Mouse (Mus musculus): ENCODE measurements at regions not wholly inside any gene's neighbourhood (a gene's known extent, or its start where the extent isn't known, plus 50 kb on each side); places are given as distances from the start of the nearest gene placed in this dataset.

DNA sequence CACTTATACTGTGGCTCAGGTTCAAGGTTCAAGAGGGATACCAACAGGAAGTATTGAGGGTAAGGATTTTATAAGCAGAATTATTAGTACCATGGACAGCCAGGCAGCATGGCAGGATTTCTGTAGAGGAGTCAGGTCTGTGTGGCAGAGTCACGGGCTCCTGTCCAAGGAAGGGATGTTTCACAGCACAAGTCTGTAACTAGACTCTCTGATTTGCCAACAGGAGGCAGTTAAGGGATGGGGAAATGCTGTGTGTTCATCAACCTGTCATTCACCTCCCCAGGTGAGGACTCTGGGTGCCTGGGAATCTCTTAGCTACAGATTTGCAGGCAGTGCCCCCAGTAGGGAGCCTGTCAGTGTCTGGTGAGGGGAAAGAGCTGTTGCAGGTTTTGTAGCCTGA, 541.7 kb upstream of the Auts2 start:
- no peak for DNase-seq (ENCODE audit: low spot score)

DNA sequence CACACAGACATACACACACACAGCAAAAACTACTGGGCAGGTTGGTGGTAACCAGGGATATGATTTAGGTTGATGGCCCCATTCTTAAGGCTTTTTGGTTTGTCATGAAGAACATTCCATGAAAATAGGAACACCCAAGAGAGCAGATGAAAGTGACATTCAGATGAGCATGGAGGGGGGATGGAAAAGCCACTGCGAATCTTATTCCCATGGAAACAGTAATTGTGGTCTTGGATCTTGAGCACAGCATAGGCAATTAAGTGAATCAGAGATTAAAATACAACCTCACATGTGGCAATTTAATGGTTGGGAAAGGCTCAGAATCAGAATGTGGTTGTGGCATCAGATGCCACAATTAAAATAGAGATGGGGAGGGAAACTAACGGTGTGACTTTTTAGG, 537.6 kb upstream of the Auts2 start:
- DNase-seq (ENCODE audit: low spot score) = no peak

DNA sequence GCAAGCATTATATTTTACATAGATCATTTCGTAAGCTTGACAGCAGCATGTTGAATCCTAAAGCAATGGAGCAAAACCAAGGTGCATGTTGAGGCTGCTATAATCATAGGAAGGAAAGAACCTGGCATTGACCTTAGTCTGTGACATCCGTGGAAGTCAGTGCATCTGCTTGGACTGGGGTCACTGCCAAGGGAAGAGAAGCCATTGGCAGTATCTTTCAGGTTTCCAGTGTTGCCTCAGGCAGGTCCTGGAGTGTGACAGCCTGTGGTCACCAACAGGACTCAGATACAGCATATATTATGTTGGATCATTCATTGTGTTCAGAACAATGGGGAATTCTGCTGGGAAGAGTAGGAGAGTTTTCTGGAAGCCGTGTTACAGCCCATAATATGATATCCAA, 535.8 kb upstream of the Auts2 start:
- no peak for DNase-seq (ENCODE audit: low spot score)

DNA sequence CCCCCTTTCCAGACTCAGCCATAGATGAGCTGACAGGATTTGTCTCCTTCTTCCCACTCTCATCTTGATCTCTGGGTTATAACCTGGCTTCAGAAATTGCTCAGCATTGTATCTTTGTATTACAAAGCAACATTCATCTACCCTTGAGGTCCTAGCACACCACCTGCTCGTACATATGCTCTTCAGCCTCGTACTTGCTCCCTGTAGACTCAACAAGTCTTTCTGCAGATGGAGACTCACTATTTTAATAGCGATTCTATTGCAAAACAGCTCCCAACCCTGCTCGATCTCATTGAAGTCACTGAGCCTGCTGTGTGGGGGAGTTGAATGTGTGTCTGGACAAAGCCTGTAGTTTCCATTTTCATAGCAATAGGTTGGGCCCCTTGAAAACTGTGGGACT, 535.2 kb upstream of the Auts2 start:
- DNase-seq (ENCODE audit: low spot score) = no peak

DNA sequence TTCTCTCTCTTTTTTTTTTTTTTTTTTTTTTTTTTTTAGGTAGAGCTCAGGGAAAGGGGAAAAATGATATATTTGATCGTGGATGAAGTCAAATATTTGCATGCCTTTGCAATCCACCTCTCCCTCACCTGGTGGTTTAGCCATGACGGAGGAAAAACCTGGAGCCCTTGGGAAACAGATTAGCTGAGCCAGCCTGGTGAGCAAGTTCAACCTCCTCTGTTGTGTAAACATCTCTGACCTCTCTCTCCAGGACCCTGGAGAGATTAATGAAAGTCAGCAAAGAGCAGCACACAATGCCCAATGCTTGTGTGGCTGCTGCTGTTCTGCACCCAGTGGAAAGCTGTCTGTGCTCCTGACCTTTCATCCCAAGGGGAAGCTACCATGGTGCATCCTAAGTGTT, 530.2 kb upstream of the Auts2 start:
- no peak for DNase-seq (ENCODE audit: low spot score)

DNA sequence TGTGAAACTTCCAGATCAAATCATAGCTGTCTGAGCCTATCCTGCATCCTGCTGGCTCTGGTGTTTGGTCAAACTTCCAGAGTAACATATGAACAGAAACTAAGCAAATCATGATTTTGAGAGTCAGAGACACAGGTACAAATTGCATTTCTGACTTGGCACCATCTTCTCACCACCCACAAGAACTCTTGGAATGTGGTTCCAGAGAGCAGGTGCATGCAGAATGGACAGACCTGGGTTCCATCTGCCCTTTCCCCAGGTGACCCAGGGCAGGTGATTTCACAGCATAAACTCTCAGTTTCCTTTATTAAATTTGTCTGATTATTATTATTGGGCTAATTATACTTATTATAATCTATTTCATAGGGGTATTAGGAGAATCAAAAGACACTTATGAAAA, 527.0 kb upstream of the Auts2 start:
- no peak for DNase-seq (ENCODE audit: low spot score)

DNA sequence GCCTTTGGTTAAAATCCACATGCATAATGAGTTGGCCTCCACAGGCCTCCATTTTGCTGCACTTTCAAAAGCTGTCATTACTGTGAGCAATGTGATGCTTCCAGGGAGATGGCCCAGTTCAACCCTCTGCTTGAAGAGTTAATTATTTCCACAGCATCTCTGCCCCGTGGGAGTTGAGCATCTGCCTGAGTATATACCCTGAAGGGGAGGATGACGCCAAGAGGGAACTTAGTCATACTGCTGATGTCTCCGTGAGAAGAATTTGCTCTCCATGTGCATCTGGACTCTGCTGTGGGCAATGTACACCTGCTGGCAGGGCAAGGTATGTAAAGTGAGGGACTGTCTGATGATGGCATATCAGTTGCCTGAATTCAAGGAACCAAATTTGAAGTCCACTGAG, 519.3 kb upstream of the Auts2 start:
- DNase-seq (ENCODE audit: low spot score) = no peak

DNA sequence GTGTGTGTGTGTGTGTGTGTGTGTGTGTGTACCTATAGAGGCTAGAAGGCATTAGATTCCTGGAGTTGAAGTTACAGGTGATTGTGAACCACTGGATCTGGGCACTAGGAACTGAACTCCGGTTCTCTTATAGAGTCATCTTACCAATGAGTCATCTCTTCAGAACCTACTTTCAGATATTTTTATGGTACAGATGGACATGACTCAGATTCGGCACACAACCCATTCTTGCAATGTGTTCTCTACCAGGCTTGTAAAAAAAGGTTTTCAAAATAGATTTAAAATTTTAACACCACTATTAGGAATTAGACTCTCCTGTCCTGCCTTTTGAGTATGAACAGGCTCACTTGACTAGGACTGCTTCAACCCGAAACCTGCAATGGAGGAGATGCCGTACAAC, 504.3 kb upstream of the Auts2 start:
- DNase-seq (ENCODE audit: low spot score) = no peak

DNA sequence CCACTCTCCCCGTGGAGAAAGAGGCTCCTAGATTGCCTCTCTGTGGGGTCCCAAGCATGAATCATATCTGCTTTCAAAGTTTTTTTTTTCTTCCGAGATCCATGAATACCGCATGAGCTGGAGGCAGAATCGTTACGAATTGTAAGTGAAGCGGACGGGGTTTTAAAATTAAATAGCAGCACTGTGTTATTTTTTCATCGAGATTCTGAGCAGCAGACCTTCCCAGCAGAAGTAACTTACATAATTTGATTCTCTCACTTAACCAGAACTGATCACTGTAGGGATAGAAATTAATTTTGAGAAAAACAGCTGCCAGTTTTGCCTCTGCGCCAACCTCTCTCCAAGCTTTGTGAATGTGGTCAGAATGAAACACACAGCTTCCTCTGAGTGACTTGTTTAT, 502.5 kb upstream of the Auts2 start:
- no peak for DNase-seq (ENCODE audit: low spot score)

DNA sequence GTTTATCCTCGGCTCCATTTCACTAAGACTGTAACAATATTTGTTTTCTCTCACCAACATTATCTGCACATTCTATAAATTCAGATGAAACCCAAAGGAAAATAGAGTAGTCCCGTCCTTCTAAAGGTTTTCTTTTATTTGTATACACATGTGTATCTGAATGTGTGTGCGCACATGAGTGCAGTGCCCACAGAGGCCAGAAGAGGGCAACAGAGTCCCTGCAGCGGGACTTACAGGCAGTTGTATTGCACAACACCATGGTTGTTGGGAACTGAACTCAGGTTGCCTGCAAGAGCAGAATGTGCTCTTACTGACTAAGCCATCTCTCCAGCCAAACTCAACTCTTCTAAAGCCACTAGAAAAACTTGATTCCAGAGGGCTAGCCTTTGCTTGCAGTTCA, 484.4 kb upstream of the Auts2 start:
- DNase-seq (ENCODE audit: low spot score) = no peak

DNA sequence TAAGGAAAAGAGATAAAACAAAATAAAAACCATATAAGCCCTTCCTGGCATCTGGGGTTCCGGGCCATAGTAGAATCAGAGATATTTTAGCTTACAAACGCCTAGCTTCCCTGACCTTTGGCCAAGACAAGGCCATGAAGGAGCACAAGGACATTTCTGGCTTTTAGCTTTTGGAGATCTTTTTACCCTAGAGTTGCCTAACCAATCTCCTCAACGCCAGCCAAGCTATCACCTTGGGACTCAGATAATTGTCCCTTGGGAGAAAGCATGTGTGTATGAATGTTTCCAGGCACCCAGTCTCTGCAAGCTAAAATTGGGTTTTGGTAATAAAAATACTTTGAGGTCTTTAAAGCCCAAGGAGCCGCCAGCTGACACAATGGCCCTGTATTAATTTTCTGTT, 482.0 kb upstream of the Auts2 start:
- no peak for DNase-seq (ENCODE audit: low spot score)

DNA sequence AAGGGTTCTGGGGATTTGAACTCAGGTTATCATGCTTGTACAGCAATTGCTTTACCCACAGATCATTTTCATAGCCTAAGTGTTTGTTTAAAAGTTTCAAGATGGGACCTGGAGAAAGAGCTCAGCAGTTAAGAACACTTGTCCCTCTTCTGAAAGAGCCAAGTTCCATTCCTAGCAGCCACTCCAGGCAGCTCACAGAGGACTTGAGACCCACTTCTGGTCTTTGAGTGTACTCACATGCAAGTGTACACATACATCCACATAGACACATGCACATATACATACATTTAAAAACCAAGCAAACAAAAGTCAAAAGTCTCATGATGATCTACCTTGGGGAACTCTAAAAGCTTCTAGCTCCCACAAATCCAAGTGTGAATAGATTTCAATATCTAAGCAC, 477.7 kb upstream of the Auts2 start:
- no peak for DNase-seq (ENCODE audit: low spot score)

DNA sequence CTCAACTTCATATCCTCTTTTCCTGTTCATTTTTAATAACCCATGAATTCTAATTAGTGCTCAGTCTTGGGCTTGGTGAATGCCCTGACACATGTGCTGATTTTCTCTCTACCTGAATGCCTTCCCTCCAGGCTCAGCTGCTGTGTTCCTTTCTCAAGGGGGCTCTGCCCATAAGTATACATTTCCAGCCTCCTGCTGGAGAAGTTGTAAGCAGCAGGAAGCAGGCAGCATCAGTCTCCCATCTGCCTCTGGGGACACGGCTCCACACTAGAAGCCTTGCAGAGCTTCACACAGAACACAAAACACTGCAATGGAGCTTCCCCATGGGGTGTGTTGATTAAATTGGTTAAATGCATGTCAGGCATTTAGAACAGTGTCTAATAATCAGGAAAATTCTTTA, 477.0 kb upstream of the Auts2 start:
- no peak for DNase-seq (ENCODE audit: low spot score)

DNA sequence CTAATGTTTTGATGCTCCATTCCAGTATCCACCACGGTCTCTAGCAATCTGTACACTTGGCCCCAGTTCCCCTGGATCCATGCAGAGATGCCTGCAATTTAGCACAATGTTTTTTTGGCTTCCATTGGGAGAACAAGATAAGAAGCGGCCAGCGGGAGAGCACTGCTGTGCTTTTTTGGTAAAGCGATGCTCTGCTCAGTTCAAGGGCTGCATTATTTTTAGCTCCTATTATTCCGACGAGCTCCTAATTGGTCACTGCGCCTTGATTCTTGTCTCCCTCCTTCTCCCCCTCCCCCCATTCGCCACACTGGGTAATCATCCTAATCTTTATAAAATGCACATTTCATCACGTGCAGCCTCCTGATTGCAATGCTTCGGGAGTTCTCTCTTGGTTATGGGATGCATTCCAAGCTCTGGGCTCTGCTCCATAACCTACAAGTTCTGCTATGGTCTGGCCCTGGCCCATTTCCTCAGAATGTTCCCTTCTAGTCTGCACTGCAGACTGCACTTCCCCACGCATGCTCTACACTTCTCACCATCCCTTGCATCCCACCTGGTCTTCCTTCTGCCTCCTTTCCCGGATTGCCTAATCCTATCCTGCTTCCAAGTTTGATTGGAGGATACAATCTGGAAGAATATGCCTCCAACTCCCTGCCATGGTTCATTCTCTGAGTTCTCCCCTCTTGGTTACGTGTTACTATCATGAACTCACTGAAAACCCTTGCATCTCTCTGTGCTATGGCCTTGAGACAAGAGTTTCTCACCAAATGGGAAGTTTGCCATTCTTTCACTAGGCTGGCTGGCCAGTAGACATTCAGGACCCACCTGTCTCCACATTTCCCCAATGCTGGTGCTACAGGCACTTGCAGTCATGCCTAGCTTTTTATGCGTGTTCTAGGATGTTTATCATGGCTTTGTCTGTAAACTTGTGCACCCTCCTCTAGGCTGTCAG, 467.8 kb upstream of the Auts2 start:
- DNase-seq (ENCODE audit: low spot score) = no peak

DNA sequence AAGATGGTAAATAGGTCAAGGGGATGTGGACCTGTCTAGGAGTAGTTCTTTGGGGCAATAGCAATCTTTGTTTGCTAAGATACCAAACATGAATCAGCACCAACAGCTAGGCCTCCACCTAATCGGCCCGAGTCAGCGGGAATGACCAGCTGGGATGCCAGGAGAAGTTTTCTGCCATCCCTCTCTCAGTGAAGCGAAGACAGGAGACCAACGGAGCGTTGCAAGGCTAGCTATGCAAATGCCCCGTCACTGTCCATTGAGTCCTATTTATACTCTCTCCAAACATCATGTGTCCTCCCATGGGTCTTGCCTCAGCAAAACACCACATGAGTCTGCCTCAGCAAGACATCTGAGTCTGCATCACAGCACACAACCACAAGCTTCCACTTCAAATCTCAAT, 439.7 kb upstream of the Auts2 start:
- no peak for DNase-seq (ENCODE audit: low spot score)

DNA sequence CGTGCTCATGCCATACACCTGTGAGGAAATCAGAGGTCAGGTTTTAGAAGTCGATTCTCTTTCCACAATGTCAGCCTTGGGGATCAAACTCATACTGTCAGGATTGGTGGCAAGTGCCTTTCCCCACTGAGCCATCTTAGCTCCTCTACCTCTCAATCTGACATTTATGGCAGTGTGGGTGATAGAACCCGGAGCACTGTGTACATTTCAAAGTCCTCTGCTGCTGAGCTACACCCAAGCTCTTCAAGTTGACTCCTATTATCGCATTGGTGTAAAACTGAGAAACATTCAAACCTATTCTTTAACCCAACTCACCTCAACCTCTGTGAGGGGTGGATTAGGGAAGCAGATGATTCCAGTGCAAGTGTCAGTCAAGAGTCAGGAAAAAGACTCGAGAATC, 435.9 kb upstream of the Auts2 start:
- no peak for DNase-seq (ENCODE audit: low spot score)

DNA sequence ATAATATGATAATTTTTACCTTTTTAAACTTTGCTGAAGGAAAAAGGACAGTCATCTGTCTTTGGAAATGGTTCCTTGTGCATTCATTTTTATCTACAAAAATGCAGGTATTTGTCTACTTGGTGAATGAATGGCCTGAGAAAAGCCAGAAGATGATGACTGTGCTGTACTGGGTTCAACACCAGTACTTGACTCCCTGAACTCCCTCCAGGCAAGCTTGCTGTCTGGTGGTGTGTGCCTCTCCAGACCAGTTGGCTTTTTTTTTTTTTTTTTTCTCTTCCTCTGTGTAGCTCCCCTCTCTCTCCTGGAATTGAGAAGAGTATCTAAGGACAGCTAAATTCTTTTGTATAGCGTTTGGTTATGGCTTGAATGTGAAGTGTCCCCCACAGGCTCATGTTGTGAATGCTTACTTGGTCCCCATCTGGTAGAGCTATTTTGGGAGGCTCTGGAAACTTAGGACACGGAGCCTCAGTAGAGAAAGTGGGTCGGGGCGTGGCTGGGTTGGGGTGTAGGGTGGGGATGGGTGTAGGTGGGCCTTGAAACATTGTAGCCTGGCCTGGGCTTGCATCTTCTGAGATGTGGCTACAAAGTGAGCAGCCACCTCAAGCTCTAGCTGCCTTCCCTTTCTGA, 432.3 kb upstream of the Auts2 start:
- no peak for DNase-seq (ENCODE audit: low spot score)

DNA sequence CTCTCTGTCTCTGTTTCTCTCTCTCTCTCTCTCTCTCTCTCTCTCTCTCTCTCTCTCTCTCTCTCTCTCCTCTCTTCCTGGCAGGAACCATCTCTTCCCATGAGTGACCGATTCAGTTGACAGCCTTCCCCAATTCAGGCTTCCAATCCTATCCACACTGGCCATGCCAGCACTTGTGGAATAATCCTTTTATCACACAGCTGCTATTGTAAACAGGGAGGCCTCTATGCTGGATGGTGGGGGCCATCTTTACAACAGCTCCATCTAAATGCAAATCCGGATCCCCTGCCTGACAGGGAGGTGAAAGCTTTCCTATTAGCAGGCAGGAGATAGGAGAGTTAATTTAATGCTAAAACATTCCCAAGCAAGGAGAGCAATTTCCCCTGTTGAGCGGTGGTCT, 431.7 kb upstream of the Auts2 start:
- no peak for DNase-seq (ENCODE audit: low spot score)

DNA sequence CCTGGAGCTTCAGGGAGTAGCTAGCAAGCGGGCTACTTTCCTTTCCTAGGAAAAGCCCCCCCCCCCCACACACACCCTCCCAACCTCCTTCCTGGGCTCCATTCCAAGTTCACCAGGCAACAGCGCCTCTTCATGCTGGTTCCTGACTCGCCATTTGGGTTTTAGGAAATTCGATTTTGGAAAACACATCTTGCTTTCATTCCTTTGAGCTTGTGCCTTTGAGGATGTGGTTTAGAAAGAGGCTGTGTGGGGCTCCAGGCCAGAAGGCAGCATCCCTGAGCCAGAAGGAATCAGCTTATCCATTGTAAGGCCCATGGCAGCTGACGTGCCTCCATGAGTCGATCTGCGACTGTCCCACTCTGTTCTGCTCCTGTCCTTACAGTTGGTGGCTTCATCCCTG, 427.9 kb upstream of the Auts2 start:
- no peak for DNase-seq (ENCODE audit: low spot score)

DNA sequence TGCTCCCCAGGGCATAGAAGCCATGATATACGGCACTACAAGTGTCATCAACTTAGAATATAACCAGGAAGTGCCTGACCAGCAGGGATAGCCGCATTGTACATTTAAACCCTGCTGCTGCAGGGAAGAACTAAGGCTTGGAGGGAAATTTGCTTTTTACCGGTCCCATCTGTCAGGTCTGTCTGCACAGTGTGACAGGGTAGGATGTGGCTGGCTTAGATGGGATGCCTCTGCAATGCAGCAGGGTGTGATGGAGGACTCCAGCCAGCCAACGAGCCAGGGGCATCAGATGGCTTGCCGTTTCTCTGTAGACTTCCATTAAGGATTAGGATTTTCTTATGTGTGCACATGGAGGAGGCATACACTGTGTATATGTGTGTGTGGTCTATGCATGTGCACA, 426.2 kb upstream of the Auts2 start:
- no peak for DNase-seq (ENCODE audit: low spot score)

DNA sequence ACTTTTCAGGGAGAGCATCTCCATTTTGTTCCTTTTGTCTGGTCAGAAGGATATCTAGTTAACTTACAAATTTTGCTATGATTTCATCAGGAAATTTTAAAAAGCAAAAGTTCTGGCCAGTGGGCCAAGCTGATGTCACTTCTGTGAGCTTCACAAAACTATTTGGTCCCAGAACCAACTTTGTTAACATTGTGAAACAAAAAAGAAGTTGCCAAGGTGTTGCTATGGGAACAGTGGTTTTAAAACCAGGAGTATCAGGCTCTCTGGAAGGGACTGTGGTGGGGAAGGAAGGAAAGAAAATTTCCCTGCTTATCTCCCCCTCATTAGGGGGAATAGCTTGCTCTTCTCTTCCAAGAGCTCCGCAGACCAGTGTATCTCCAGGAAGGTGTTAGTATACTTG, 416.8 kb upstream of the Auts2 start:
- no peak for DNase-seq (ENCODE audit: low spot score)

DNA sequence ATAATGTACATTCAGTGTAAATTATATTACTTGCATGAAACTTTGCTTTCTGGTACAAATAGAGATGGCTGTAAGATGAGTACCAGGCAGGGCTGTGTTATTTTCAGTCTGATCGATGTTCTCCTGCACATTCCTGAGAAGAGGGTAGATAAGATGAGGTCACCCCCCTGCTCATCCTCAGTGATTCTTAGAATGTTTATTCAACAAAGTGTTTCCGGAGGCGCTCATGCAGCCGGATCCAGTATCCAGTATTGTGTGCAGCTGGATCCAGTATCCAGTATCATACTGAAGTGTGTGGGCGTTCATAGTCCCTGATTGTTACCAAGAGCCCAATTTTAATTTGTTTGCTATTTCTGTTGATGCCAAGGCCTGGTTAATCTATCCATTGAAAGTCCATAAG, 413.0 kb upstream of the Auts2 start:
- no peak for DNase-seq (ENCODE audit: low spot score)

DNA sequence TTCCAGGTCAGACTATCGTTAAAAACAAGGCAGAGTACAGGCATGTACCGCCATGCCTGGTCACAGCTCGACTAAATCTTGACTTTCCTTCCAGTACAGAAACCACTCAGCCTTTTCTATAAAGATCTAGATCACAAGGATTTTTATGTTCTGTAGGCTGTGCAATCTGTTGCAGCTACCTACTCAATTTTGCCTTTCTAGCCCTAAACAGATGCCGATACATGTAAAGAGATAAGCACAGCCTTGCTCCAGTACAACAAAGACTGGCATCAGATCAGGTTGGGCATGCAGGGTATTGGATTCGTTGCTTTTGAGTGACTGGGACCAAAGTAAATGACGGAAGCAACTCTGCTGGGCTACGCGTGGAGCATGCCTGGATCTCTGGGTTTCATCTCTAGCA, 411.9 kb upstream of the Auts2 start:
- DNase-seq (ENCODE audit: low spot score) = no peak

DNA sequence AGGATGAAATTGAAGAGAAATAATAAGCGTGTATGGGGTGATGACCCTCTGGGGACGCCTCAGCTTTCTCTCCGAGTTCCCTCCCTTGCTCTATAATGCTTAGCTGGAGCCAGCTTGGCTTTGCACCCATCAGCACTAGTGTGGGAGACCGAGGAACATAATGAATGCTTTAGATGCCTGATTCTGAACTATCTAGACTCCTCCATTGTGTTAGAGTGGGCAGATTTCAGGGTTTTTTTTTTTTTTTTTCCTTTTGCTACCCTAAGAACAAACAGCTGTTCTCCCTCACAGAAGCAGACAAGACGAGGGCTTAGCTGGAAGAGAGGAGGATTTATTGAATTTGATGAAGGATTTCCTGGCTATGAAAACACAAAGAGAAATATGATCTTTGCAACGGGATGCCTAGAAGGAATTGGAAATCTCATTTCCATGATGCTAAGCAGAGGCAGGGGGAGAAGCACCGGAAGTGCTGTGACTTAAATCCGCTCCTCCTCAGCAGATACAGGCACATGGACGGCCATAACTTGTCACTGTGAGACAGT, 390.4 kb upstream of the Auts2 start:
- DNase-seq (ENCODE audit: low spot score) = no peak

All from urinary bladder, postnatal 10 days (tissue).